Mouse (Mus musculus): ENCODE measurements around the gene Grpr. TPM values are rescaled to one million over a fixed set of nuclear protein-coding genes. Genes with fewer than 3 reads are reported as not detected.

The Grpr gene
- polyA plus RNA-seq (2014; fragmentation: Illumina TruSeq; extraction: RNeasy Lipid Tissue Mini Kit (QIAGEN cat#74804); ENCODE audit: low read depth, low replicate concordance), result not detected

DNA sequence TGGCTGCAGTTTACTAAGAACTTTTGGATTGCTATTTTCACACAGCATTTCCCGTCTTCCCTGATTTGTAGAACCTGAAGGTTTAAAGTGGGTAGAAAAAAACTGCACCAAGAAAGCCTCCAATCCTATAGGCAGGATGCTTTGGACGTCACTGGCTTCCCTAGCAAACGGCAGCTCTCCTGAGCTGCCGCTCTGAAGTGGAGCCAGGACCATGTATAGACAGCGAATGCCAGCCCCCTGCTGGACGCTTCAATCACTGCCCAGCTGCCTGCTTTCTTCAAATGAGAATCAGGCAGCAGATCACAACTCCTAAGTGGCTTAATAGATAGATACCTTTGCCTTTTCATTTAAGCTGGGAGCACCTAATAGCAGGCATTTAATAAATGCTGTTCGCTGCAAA, at the start of gene Grpr:
TSS of gene Grpr (minus strand) at position 12 of the 400 bp plus-strand sequence.

Other genes with a start within 250 kb of the Grpr start
- gene Rnf138rt1, start 211.7 kb upstream of the Grpr start, polyA plus RNA-seq (2014; fragmentation: Illumina TruSeq; extraction: RNeasy Lipid Tissue Mini Kit (QIAGEN cat#74804); ENCODE audit: low read depth, low replicate concordance), result not detected